Mouse (Mus musculus) gastrocnemius, postnatal 14 days (tissue): ENCODE measurements at regions not wholly inside any gene's neighbourhood (a gene's known extent, or its start where the extent isn't known, plus 50 kb on each side); places are given as distances from the start of the nearest gene placed in this dataset.

Experiments
- DNase-seq: peaks from one replicate; pipeline ENCODE4 v3.0.0; 2021; ENCODE audit warnings: mixed read lengths
- intact Hi-C: fragments of 180-260 bp; cut with DNase I; formaldehyde crosslinking; loops from one replicate; pipeline ENCODE4 v1.15.1; 2025; ENCODE audit warnings: low total_unique reads

GRCm38 (mm10) chr3:9373896-9374295, 236.0 kb downstream of the Zfp704 start:
- DNase-seq = no peak
- intact Hi-C loops = no loop called here

GRCm38 (mm10) chr3:9370096-9370495, 239.8 kb downstream of the Zfp704 start:
- DNase-seq = no peak

GRCm38 (mm10) chr3:9365791-9366190, 244.1 kb downstream of the Zfp704 start:
- intact Hi-C loops = no loop called here
- DNase-seq = no peak

More at GRCm38 (mm10) chr3:9370096-9370495, 239.8 kb downstream of the Zfp704 start:
- intact Hi-C loops = no loop called here

GRCm38 (mm10) chr3:9359186-9359585, 250.7 kb downstream of the Zfp704 start:
- DNase-seq = no peak
- intact Hi-C loops = no loop called here

GRCm38 (mm10) chr3:9358111-9358510, 251.8 kb downstream of the Zfp704 start:
- intact Hi-C loops = no loop called here
- no peak for DNase-seq

- intact Hi-C loops = no loop called here
- no peak for DNase-seq
These were observed 252.2 kb downstream of the Zfp704 start for GRCm38 (mm10) chr3:9357639-9358038.

- no peak for DNase-seq
- intact Hi-C loops = no loop called here
These were observed 254.0 kb downstream of the Zfp704 start for GRCm38 (mm10) chr3:9355875-9356274.

- no peak for DNase-seq
- intact Hi-C loops = no loop called here
These were observed 255.1 kb downstream of the Zfp704 start for GRCm38 (mm10) chr3:9354756-9355155.

GRCm38 (mm10) chr3:9352251-9352650, 257.6 kb downstream of the Zfp704 start:
- intact Hi-C loops = no loop called here

GRCm38 (mm10) chr3:9349822-9350221, 260.1 kb downstream of the Zfp704 start:
- DNase-seq = no peak
- intact Hi-C loops = no loop called here

More at GRCm38 (mm10) chr3:9352251-9352650, 257.6 kb downstream of the Zfp704 start:
- DNase-seq = no peak

GRCm38 (mm10) chr3:9347446-9347860, 262.4 kb downstream of the Zfp704 start:
- intact Hi-C loops = no loop called here

GRCm38 (mm10) chr3:9346857-9347445, 262.9 kb downstream of the Zfp704 start:
- intact Hi-C loops = no loop called here
- DNase-seq = peak; percentile 37

More at GRCm38 (mm10) chr3:9347446-9347860, 262.4 kb downstream of the Zfp704 start:
- peak; percentile 48 for DNase-seq

GRCm38 (mm10) chr3:9346356-9346755, 263.5 kb downstream of the Zfp704 start:
- intact Hi-C loops = no loop called here
- no peak for DNase-seq

- intact Hi-C loops = no loop called here
- DNase-seq = no peak
These were observed 264.0 kb downstream of the Zfp704 start for GRCm38 (mm10) chr3:9345885-9346284.

GRCm38 (mm10) chr3:9343586-9343985, 266.3 kb downstream of the Zfp704 start:
- no peak for DNase-seq
- intact Hi-C loops = no loop called here

- intact Hi-C loops = no loop called here
- no peak for DNase-seq
These were observed 267.7 kb downstream of the Zfp704 start for GRCm38 (mm10) chr3:9342167-9342566.

GRCm38 (mm10) chr3:9341657-9342056, 268.2 kb downstream of the Zfp704 start:
- DNase-seq = no peak
- intact Hi-C loops = no loop called here

GRCm38 (mm10) chr3:9341244-9341643, 268.6 kb downstream of the Zfp704 start:
- intact Hi-C loops = no loop called here
- no peak for DNase-seq

- DNase-seq = peak; percentile 25
These were observed 269.1 kb downstream of the Zfp704 start for GRCm38 (mm10) chr3:9340788-9341187.

GRCm38 (mm10) chr3:9340344-9340743, 269.5 kb downstream of the Zfp704 start:
- DNase-seq = no peak
- intact Hi-C loops = no loop called here

More at GRCm38 (mm10) chr3:9340788-9341187, 269.1 kb downstream of the Zfp704 start:
- intact Hi-C loops = no loop called here

GRCm38 (mm10) chr3:9339669-9340068, 270.2 kb downstream of the Zfp704 start:
- no peak for DNase-seq
- intact Hi-C loops = no loop called here

GRCm38 (mm10) chr3:9335580-9335979, 274.3 kb downstream of the Zfp704 start:
- DNase-seq = no peak
- intact Hi-C loops = no loop called here
